Mouse (Mus musculus): ENCODE measurements around the gene Zmynd8. TPM values are rescaled to one million over a fixed set of nuclear protein-coding genes. Genes with fewer than 3 reads are reported as not detected.

Gene Zmynd8
- polyA plus RNA-seq, 1 experiment, result 27.9 TPM

DNA sequence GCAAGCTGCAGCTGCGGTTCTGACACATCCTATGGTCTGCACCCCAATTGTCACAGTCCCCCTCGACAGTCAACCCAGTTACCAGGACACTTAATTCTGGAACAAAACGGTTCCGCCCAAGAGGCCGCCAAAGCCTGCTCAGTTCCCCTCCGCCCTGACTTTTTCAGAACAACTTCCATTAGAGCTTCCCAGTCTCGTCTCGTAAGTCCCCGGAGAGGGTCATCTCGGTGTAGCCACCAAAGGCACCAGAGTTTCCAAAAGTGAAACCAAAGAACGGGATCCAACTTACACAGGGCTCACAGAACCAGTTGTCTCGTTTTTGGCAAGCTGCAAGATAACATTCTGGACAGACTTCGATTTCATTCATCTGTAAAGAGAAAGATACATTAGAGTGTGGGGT lies 64.2 kb downstream of the Zmynd8 start:
- DNase-seq (ENCODE audit: low read depth), result no peak

GRCm38 (mm10) chr2:165833468-165833867 lies 65.3 kb downstream of the Zmynd8 start:
- no peak for DNase-seq (ENCODE audit: low read depth)

- no peak for DNase-seq (ENCODE audit: low read depth)
Observed at GRCm38 (mm10) chr2:165832720-165833119, 66.1 kb downstream of the Zmynd8 start.

DNA sequence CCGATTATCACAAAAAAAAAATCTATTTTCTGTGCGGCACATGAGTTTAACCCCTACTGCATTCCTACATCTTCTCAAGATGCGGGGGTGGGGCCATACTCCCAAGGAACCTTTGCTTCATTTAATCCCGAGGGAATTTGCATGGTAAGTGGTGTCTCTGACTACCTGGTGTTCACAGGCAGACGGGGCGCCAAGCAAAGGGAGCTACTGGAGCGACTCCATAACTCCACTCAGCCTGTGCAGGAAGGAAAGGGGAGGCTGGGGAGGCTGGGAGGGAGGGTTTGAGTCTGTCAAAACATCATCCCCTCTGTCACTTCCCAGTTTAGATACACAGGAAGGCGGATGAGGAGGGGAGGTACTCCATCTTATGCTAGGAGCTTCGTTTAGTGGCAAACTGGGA lies 66.5 kb downstream of the Zmynd8 start:
- DNase-seq (ENCODE audit: low read depth), result no peak

DNA sequence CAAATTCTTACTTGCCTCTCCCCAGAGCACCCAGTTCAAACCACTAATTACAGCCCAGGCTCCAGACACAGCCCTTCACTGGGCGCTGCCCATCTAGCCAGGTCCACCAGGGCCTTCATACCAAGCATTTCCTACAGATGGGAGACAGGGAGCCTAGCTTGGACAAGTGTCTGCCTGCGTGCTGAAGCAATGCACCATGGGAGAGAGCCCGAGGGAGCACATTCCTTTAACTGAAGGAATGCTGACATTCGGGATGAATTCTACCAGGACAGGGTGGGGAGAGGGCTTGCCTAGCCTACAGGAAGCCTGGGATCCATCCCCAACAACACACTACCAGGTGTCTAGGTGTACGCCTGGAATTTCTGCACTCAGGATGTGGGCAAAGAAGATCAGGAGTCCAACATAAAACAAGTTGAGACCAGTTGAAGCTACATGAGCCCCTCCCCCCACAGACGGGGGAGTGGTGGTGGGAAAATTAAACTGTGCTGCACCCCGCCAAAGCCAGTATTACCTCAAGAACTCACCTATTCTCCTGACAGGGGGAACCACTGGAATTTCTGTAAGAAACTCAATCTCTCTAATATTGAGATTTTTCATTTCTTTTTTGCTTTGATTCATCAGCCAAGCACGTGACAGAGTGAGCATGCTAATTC lies 67.1 kb downstream of the Zmynd8 start:
- no peak for DNase-seq (ENCODE audit: low read depth)

DNA sequence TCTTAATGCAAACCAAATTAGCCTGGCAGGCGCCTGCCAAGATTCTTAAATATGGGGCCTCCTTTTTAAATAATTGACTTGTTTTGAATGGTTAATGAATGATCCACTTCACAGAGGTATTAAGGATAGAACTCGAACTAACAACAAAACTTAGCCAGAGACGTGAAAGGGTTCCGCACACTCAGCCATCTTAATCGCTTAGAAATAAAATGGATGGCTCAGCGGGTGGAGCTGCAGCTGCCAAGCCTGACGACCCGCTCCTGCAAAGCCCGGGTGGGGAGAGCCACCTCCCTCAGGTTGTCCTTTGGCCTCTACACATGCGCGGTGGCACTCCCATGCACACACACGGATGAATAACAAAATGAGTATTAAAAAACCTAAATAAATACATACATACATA lies 70.0 kb downstream of the Zmynd8 start:
- DNase-seq (ENCODE audit: low read depth), result no peak

- DNase-seq (ENCODE audit: low read depth), result no peak
Observed at GRCm38 (mm10) chr2:165825964-165826712, 72.7 kb downstream of the Zmynd8 start.

DNA sequence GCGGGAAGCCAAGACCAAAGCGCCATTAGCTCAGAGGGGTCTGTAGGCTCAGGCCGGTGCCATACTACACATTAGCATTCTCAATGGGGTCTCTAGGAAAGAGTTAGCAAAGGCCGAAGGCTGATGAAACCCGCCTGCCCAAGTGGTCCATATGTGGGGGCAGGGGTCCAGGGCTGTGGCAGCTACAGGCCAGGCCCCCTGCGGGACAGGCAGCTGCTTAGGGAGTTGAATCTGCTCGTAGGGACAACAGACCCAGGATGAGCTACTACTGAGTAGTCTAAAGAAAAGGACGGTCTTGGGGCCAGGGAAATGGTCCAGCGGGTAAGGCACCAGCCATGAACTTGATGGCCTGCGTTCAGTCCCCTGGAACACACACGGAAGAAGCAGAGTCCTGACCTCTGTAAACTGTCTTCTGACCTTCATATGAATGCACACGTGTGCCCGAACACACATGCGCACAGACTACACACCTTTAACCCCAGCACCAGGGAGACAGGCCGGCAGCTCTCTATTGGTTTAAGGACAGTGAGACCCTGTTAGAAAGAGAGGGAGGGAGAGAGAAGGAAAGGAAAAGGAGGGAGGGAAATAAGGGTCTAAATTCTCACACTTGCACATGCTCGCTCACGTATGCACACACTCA lies 73.4 kb downstream of the Zmynd8 start:
- no peak for DNase-seq (ENCODE audit: low read depth)

GRCm38 (mm10) chr2:165824826-165825225 lies 74.0 kb downstream of the Zmynd8 start:
- DNase-seq (ENCODE audit: low read depth), result no peak

GRCm38 (mm10) chr2:165822478-165822877 lies 76.3 kb downstream of the Zmynd8 start:
- DNase-seq (ENCODE audit: low read depth), result no peak

DNA sequence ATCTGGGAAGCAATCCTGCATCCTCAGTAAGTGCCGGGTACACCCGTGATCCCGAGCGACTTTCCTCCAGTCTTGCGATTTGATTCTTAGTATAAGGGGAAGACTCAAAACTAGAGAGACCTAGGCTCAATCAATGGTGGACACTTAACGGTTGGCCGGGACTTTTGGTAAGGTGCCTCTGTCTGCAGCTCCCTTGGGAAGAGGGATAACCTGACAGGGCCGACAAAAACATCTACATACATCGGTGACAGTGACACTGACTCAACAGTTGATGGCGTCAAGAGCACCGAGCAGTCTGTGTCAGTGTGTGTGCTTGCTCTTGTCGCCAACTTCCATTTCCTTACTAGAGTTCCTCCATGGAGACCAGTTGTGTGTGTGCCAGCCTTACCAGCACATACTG lies 77.1 kb downstream of the Zmynd8 start:
- no peak for DNase-seq (ENCODE audit: low read depth)

GRCm38 (mm10) chr2:165820504-165821095 lies 78.2 kb downstream of the Zmynd8 start:
- DNase-seq (ENCODE audit: low read depth), result no peak

DNA sequence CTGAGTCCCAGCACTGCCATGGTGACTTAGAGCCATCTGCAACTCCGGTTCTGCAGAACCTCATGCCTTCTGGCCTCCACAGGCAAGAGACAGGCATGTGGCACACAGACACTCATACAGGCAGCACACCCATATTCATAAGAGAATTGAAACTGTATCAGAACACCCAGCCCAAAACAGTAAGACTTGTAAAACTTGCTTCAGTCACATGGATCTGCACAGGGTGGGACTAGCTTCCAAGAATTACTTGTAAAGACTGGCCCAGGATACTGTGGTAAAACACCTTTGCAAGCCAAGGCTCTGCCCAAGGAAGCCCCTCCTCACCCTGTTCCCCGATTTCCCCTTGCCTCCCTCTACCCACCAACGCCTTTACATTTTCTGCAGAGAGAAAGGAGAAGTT lies 78.7 kb downstream of the Zmynd8 start:
- DNase-seq (ENCODE audit: low read depth), result no peak

GRCm38 (mm10) chr2:165818985-165819948 lies 79.5 kb downstream of the Zmynd8 start:
- DNase-seq (ENCODE audit: low read depth), result no peak

DNA sequence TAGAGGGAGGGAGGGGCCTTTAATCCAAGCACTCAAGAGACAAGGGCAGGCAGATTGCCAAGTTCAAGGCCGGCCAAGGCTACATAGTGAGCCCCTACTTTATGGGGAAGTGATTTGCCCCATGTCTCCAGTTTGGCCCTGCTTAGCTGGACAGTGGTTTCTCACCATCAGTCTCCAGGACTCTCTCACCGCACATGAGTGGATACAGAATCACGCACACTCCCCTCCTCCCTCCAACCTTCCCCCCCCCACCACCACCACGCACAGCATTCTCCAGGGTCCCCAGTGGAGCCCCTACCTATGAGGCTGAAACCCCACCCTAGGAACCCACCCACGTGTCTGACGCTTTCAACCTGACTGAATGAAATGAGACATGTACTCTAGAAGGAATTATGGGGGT lies 80.2 kb downstream of the Zmynd8 start:
- DNase-seq (ENCODE audit: low read depth), result no peak

- DNase-seq (ENCODE audit: low read depth), result no peak
Observed at GRCm38 (mm10) chr2:165817437-165817836, 81.4 kb downstream of the Zmynd8 start.

DNA sequence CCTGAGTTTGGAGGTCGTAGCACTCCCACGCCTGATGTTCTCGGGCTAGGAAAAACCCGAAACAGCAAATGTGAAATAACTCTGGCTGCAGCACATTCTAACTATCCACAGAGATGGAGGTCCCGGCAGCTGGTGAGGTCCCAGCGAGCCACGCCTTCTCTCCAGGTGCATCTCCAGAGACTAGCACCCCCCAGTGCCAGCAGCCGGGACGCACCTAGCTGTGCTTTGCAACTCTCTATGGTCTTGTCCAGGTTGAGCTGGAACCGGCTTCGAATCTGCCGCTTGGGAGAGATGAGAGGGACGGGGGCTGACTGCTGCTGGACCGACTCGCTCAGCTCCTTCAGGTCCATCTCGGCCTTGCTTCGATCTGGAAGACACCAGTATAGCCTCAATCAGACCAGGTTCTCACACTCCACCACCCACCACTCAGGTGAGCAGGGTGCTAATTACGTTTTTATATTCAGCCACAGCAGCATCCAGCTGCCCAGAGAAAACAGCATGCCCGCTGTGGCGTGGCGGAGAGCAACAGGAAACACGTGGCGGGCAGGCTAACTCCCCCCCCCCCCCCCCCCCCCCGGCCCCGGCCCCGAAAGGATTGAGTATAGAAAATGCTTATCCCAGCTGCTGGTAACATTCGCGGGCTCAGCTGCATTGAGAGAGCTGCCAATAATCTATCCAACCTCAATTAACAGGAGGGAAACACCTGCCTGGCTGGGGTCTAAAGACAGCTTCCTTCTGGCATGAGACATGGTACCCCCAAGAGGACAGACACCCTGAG lies 83.5 kb downstream of the Zmynd8 start:
- DNase-seq (ENCODE audit: low read depth), result no peak

DNA sequence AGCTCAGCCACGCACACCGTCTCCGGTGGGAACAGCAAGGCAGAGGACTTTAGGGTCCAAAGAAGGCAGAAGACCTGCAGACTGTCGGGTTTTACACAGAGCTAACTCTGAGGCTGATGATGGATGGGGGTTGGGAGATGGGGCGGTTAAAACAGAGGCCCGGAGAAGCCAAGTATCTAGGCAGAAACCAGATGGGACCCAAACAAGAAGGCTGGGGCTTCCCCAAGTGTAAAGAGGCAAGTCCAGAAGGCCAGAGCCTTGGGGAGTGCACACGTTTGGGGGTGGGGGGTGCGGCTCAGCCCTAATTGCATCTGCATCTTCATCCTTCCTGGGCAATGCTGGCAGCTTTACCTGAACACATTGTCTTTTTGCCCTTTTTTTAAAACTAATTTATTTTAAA lies 85.9 kb downstream of the Zmynd8 start:
- no peak for DNase-seq (ENCODE audit: low read depth)

- DNase-seq (ENCODE audit: low read depth), result no peak
Observed at GRCm38 (mm10) chr2:165811536-165811935, 87.3 kb downstream of the Zmynd8 start.

GRCm38 (mm10) chr2:165809901-165810477 lies 88.8 kb downstream of the Zmynd8 start:
- DNase-seq (ENCODE audit: low read depth), result no peak
